Mouse (Mus musculus) embryonic fibroblast, embryonic 13.5 days (primary cell): ENCODE measurements around the gene Nat9.

Experiments
- CTCF ChIP-seq: IDR thresholded peaks from 2 replicates; pipeline ENCODE4 v1.5.1; 2011; ENCODE audit warnings: mild to moderate bottlenecking, control low read depth, low read length, moderate library complexity, borderline replicate concordance; ENCODE audit not compliant: insufficient read depth
- POLR2A ChIP-seq: IDR thresholded peaks from 2 replicates; pipeline ENCODE4 v1.6.1; 2011; ENCODE audit warnings: low read depth, mild to moderate bottlenecking, control low read depth, low read length, moderate library complexity

- TF ChIP-seq CTCF (no peak), POLR2A (no peak)
Measured at GRCm38 (mm10) chr11:115215123-115215522, 27.5 kb upstream of the Nat9 start.
